Mouse (Mus musculus) brain, embryonic 14.5 days (tissue): ENCODE measurements around the gene Slc5a11.

Experiments
- CTCF ChIP-seq: fragments of 200-500 bp; IDR thresholded peaks from 2 replicates; pipeline ENCODE4 v1.5.1; 2012; ENCODE audit warnings: inconsistent platforms, mild to moderate bottlenecking, moderate library complexity, borderline replicate concordance; ENCODE audit not compliant: insufficient read depth, insufficient read length; ENCODE audit errors: extremely low read depth
- POLR2A ChIP-seq: fragments of 200-500 bp; IDR thresholded peaks from 2 replicates; pipeline ENCODE4 v1.6.1; 2012; ENCODE audit warnings: mild to moderate bottlenecking, inconsistent platforms, borderline replicate concordance; ENCODE audit not compliant: poor library complexity, insufficient read depth, insufficient read length, severe bottlenecking; ENCODE audit errors: extremely low read depth

GRCm38 (mm10) chr7:123258103-123258502, 43.5 kb downstream of the Slc5a11 start:
- no peak for TF ChIP-seq CTCF
- no peak for TF ChIP-seq POLR2A
